Mouse (Mus musculus) midbrain, postnatal 0 days (tissue): ENCODE data around the gene Sirt1. TPM values are rescaled to one million over a fixed set of nuclear protein-coding genes. Genes with fewer than 3 reads are reported as not detected.
A peak's percentile ranks its signal among the peaks of the same experiment; 100 is the strongest.

Experiments used
- ATAC-seq: fragments of 200-750 bp; cut with Nextera tagmentation; 2 replicates; pipeline ENCODE4 v1.8.0; 2017; ENCODE audit warnings: moderate number of reproducible peaks, mild to moderate bottlenecking, moderate TSS enrichment, moderate library complexity; ENCODE audit not compliant: low FRiP score
- DNase-seq: peaks from one replicate; pipeline ENCODE4 v3.0.0-alpha.2; 2015; ENCODE audit warnings: low spot score
- H3K27ac ChIP-seq: fragments of 300-500 bp; sonication (generic); 2 replicates; pipeline ENCODE4 v1.5.1; 2014; ENCODE audit warnings: low read depth, mild to moderate bottlenecking, low read length, mixed read lengths
- H3K27me3 ChIP-seq: fragments of 300-500 bp; sonication (generic); 2 replicates; pipeline ENCODE4 v1.6.1; 2014; ENCODE audit warnings: low read length, control low read depth, mixed read lengths; ENCODE audit not compliant: insufficient read depth
- H3K36me3 ChIP-seq: fragments of 300-500 bp; sonication (generic); 2 replicates; pipeline ENCODE4 v1.6.1; 2014; ENCODE audit warnings: low read length, control low read depth, mixed read lengths; ENCODE audit not compliant: insufficient read depth
- H3K4me1 ChIP-seq: fragments of 300-500 bp; sonication (generic); 2 replicates; pipeline ENCODE4 v1.6.1; 2014; ENCODE audit warnings: mild to moderate bottlenecking, control low read depth, antibody characterized with exemption, low read length, mixed read lengths; ENCODE audit not compliant: insufficient read depth
- H3K4me2 ChIP-seq: fragments of 300-500 bp; sonication (generic); 2 replicates; pipeline ENCODE4 v1.6.1; 2014; ENCODE audit warnings: low read depth, mild to moderate bottlenecking, low read length, mixed read lengths; ENCODE audit not compliant: poor library complexity, severe bottlenecking
- H3K4me3 ChIP-seq: fragments of 300-500 bp; sonication (generic); 2 replicates; pipeline ENCODE4 v1.5.1; 2014; ENCODE audit warnings: low read depth, mild to moderate bottlenecking, low read length, moderate library complexity
- H3K9ac ChIP-seq: fragments of 300-500 bp; sonication (generic); replicated peaks from 2 replicates; pipeline ENCODE4 v1.6.1; 2014; ENCODE audit warnings: mild to moderate bottlenecking, low read length, moderate library complexity, mixed read lengths; ENCODE audit not compliant: poor library complexity, severe bottlenecking
- H3K9me3 ChIP-seq: fragments of 300-500 bp; sonication (generic); 2 replicates; pipeline ENCODE4 v1.6.1; 2016; ENCODE audit warnings: low read length, control low read depth
- CTCF ChIP-seq: IDR thresholded peaks from 2 replicates; pipeline ENCODE4 v1.5.1; 2016; ENCODE audit warnings: antibody characterized with exemption, mild to moderate bottlenecking
- whole genome bisulfite sequencing: fragments of 180-500 bp; shearing (Covaris S2); extraction: QIAGEN DNeasy Blood & Tissue Kit; methylation state at CpG from one replicate; pipeline ENCODE4 v1.1.7; 2014; 5-methylcytosine and 5-hydroxymethylcytosine counted together
- polyA plus RNA-seq: library from polyadenylated mRNA; unstranded; fragments of >200 nt; fragmentation: Nextera tagmentation; extraction: Ambion mirVana; gene quantifications from 2 replicates; pipeline ENCODE4 v1.2.1, GENCODE M21; 2015
- total RNA-seq: library from RNA; depleted of rRNA; stranded (reverse); fragments of >200 nt; gene quantifications from 2 replicates; pipeline ENCODE4 v1.2.3, GENCODE M21; 2014

Gene Sirt1
- total and polyA plus RNA-seq, 2 experiments from 2014 or later: 3.5 to 23.3 TPM

DNA sequence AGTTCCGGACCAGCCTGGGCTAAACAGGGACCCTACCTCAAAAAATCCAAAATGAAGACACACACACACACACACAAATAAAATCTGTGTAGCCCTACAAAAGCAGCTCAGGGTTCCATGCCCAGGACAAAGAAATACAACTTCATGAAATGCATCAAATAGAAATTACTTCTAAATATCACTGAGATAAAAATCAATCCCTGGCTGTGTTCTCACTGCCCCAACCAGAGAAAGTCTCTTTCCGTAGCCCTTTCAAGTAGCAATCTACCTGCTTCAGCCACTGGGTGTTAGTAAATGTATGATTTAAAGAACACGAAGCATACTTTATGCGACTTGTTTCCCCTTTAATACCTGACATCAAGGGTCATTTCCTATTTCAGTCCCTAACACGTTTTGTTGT lies 44.2 kb downstream of the Sirt1 start:
- peak overlapping the region; percentile 87 for H3K4me3 ChIP-seq
- H3K4me2 ChIP-seq: peak overlapping the region; percentile 57

DNA sequence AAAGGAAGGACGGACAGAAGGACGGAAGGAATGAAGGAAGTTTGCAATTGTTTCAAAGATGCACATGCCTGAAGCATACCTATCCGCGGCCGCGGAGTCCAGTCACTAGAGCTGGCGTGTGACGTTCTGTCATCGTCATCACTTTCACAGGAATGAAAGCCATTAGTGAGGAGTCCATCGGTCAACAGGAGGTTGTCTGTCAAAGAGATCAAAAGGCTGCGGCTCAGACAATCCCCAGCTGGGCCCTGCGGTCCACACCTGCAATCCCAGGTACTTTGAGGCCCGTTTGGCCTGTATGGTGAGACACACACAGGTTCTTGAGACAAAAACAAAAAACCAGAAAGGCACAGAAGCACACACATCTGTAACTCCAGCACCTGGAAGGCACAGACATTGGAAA lies 44.6 kb downstream of the Sirt1 start:
- no peaks in the 10 kb centered on the region; the same call in 1 of the 2 replicates for H3K36me3 ChIP-seq
- 64% methylated on average over 13 of the region's 13 CpGs for WGBS
- ATAC-seq: no peak
- H3K4me3 ChIP-seq: peak overlapping the region; percentile 87
- H3K27me3 ChIP-seq: no peaks in the 10 kb centered on the region
- peaks cover 9% of the 10 kb centered on the region for H3K4me1 ChIP-seq
- no peak overlapping the region for H3K9ac ChIP-seq
- no peak for TF ChIP-seq CTCF
- no peak overlapping the region for H3K27ac ChIP-seq
- DNase-seq: no peak
- H3K4me2 ChIP-seq: peak overlapping the region; percentile 57
- no peaks in the 10 kb centered on the region for H3K9me3 ChIP-seq

More for the DNA sequence above, 44.2 kb downstream of the Sirt1 start:
- no peaks in the 10 kb centered on the region for H3K9me3 ChIP-seq
- no peak for ATAC-seq
- H3K27me3 ChIP-seq: no peaks in the 10 kb centered on the region
- 25% methylated on average over 5 of the region's 5 CpGs for WGBS
- DNase-seq: no peak
- TF ChIP-seq CTCF: no peak
- peaks cover 9% of the 10 kb centered on the region for H3K4me1 ChIP-seq
- 0 out of 2 replicates have a peak overlapping the region, but pooled peaks have one; percentile 33 for H3K9ac ChIP-seq
- no peak overlapping the region for H3K27ac ChIP-seq
- no peaks in the 10 kb centered on the region; the same call in 1 of the 2 replicates for H3K36me3 ChIP-seq

DNA sequence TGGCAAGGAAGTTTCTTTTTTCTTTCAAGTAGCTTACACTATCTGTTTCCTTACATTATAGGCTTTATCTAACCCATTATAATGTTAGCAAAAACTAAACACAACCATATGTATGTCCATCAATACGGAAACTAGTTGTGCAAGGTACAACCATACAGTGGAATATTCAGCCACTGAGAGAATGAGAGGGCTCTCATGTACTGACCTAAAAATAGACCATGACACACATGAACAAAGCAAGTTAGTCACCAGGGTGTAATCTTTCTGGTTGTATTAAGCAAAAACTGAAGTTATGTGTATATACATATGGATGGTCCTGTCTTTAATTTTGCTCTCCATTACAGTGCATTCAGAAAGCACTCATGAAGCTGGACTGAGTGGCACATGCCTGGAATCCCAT lies 54.4 kb downstream of the Sirt1 start:
- H3K27ac ChIP-seq: no peak overlapping the region
- no peak overlapping the region for H3K4me2 ChIP-seq
- no peaks in the 10 kb centered on the region for H3K9me3 ChIP-seq
- no peak for TF ChIP-seq CTCF
- no peak for DNase-seq
- H3K4me1 ChIP-seq: no peaks in the 10 kb centered on the region
- H3K27me3 ChIP-seq: no peaks in the 10 kb centered on the region
- 100% methylated on average over 1 of the region's 1 CpGs for WGBS
- H3K9ac ChIP-seq: no peak overlapping the region
- ATAC-seq: no peak
- peaks cover 24% of the 10 kb centered on the region for H3K36me3 ChIP-seq
- H3K4me3 ChIP-seq: no peak overlapping the region

DNA sequence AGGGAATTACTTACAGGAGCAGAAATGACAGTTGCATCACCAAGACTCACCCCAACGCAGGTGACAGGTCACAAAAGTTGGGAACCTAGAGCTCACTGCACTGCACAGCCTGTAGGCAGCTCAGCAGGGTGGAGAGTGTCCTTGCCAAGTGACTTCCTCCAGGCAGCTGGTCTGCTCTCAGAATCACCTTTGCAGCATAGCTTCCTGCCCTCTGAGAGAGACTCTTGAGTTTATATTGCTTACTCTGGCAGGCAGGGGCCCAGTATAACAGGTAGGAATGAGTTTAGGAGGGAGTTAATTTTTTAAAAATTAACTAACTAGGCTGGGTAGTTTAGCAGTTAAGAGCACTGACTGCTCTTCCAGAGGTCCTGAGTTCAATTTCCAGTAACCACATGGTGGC lies 67.8 kb downstream of the Sirt1 start:
- H3K4me2 ChIP-seq: no peak overlapping the region
- no peak for ATAC-seq

DNA sequence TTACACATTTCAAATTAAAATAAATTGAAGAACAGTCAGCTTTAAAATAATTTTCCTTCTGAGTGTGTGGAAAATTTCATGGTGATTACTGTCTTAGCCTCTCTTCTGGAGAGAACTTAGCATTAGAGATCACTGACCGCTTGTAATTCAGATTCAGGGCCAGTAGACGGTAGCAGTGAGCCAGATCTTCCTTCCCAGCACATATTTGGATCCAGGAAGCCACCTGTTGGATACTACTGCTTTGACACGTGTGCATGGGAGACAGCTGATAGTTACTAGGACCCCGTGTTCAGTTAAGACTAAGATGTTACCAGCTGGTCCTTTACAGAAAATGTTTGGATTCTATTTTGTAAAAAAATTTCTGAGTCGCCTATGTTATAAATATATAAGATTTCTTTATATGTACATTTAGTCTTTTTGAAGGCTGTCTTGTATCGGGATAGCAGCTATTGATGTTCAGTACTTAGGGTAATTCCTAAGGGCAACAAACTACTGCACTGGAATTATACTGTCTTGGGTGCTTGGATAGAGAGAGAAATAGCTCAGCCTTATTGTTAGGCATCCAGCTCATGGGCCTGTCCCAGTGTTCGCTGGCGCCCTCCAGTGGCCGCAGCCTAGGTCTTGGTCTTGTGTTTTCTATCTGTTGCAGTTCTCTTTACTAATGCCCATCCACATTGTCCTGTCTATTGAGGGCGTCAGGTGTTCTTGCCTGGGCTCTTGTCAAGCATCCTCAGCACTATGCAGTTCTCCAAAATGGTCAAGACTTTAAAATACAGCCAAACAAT lies 72.7 kb downstream of the Sirt1 start:
- TF ChIP-seq CTCF: peak; percentile 77
- no peak overlapping the region for H3K9ac ChIP-seq
- no peaks in the 10 kb centered on the region for H3K27me3 ChIP-seq
- DNase-seq: peak; percentile 81
- H3K4me2 ChIP-seq: no peak overlapping the region
- H3K27ac ChIP-seq: no peak overlapping the region
- no peaks in the 10 kb centered on the region for H3K9me3 ChIP-seq
- H3K4me3 ChIP-seq: no peak overlapping the region
- WGBS: 41% methylated on average over 10 of the region's 10 CpGs
- H3K36me3 ChIP-seq: peaks cover 12% of the 10 kb centered on the region; the same call in 1 of the 2 replicates
- ATAC-seq: no peak
- H3K4me1 ChIP-seq: no peaks in the 10 kb centered on the region

More for the DNA sequence above, 67.8 kb downstream of the Sirt1 start:
- no peak overlapping the region for H3K4me3 ChIP-seq
- 84% methylated on average over 1 of the region's 1 CpGs for WGBS
- DNase-seq: no peak
- TF ChIP-seq CTCF: no peak
- no peak overlapping the region for H3K27ac ChIP-seq
- no peaks in the 10 kb centered on the region for H3K27me3 ChIP-seq
- H3K4me1 ChIP-seq: no peaks in the 10 kb centered on the region
- no peaks in the 10 kb centered on the region for H3K9me3 ChIP-seq
- H3K36me3 ChIP-seq: peaks cover 12% of the 10 kb centered on the region; the same call in 1 of the 2 replicates
- no peak overlapping the region for H3K9ac ChIP-seq

DNA sequence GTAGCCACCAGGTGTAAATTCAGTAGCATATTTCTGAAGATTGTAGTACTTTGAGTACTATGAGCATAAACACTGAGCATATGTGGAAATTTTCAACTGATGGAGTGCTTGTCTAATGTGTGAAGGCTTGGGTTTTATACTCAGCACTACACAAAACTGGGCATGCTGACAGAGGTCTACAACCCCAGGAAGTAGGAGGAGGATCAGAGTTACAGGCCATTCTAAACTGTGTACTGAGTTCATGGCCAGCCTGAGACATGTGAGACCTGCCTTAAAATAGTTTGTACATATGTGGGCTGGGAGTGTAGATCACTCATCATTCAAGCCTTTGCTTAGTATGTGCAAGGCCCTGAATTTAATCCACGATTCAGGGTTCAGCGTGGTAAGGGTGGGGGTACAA lies 79.1 kb downstream of the Sirt1 start:
- WGBS: 97% methylated on average over 2 of the region's 2 CpGs
- Histone ChIP-seq H3K27me3 (no peaks in the 10 kb centered on the region), H3K4me1 (no peaks in the 10 kb centered on the region), H3K4me3 (no peak overlapping the region), H3K9me3 (no peaks in the 10 kb centered on the region), H3K9ac (no peak overlapping the region), H3K4me2 (no peak overlapping the region), H3K27ac (no peak overlapping the region), H3K36me3 (peaks cover 19% of the 10 kb centered on the region; the same call in 1 of the 2 replicates)
- ATAC-seq (no peak), DNase-seq (no peak)
- TF ChIP-seq CTCF: no peak
